Mouse (Mus musculus) liver, embryonic 12.5 days (tissue): ENCODE measurements around the gene Col19a1. TPM values are rescaled to one million over a fixed set of nuclear protein-coding genes. Genes with fewer than 3 reads are reported as not detected.

Experiments used
- ATAC-seq: fragments of 200-750 bp; cut with Nextera tagmentation; 2 replicates; pipeline ENCODE4 v1.8.0; 2017; ENCODE audit warnings: moderate number of reproducible peaks, mild to moderate bottlenecking, moderate library complexity
- H3K27ac ChIP-seq: fragments of 300-500 bp; sonication (generic); 2 replicates; pipeline ENCODE4 v1.5.1; 2016; ENCODE audit warnings: mild to moderate bottlenecking
- H3K27me3 ChIP-seq: fragments of 300-500 bp; sonication (generic); replicated peaks from 2 replicates; pipeline ENCODE4 v1.6.1; 2016; ENCODE audit warnings: mild to moderate bottlenecking, moderate library complexity
- H3K36me3 ChIP-seq: fragments of 300-500 bp; sonication (generic); 2 replicates; pipeline ENCODE4 v1.6.1; 2016; ENCODE audit warnings: mild to moderate bottlenecking, moderate library complexity
- H3K4me1 ChIP-seq: fragments of 300-500 bp; sonication (generic); 2 replicates; pipeline ENCODE4 v1.6.1; 2016
- H3K4me2 ChIP-seq: fragments of 300-500 bp; sonication (generic); 2 replicates; pipeline ENCODE4 v1.6.1; 2016; ENCODE audit warnings: mild to moderate bottlenecking, moderate library complexity
- H3K4me3 ChIP-seq: fragments of 300-500 bp; sonication (generic); 2 replicates; pipeline ENCODE4 v1.5.1; 2016; ENCODE audit warnings: mild to moderate bottlenecking, moderate library complexity
- H3K9ac ChIP-seq: fragments of 300-500 bp; sonication (generic); 2 replicates; pipeline ENCODE4 v1.6.1; 2016; ENCODE audit warnings: mild to moderate bottlenecking, moderate library complexity
- H3K9me3 ChIP-seq: fragments of 300-500 bp; sonication (generic); replicated peaks from 2 replicates; pipeline ENCODE4 v1.6.1; 2016; ENCODE audit warnings: mild to moderate bottlenecking, moderate library complexity
- WGBS: fragments of 180-500 bp; shearing (Covaris S2); methylation state at CpG from one replicate; pipeline ENCODE4 v1.1.7; 2016; ENCODE audit not compliant: insufficient replicate concordance; 5-methylcytosine and 5-hydroxymethylcytosine counted together
- polyA plus RNA-seq: library from polyadenylated mRNA; unstranded; fragments of >200 nt; fragmentation: Nextera tagmentation; extraction: Ambion mirVana; gene quantifications from 2 replicates; pipeline ENCODE4 v1.2.1, GENCODE M21; 2016

The Col19a1 gene
- polyA plus RNA-seq, 1 experiment from 2014 or later: not detected

DNA sequence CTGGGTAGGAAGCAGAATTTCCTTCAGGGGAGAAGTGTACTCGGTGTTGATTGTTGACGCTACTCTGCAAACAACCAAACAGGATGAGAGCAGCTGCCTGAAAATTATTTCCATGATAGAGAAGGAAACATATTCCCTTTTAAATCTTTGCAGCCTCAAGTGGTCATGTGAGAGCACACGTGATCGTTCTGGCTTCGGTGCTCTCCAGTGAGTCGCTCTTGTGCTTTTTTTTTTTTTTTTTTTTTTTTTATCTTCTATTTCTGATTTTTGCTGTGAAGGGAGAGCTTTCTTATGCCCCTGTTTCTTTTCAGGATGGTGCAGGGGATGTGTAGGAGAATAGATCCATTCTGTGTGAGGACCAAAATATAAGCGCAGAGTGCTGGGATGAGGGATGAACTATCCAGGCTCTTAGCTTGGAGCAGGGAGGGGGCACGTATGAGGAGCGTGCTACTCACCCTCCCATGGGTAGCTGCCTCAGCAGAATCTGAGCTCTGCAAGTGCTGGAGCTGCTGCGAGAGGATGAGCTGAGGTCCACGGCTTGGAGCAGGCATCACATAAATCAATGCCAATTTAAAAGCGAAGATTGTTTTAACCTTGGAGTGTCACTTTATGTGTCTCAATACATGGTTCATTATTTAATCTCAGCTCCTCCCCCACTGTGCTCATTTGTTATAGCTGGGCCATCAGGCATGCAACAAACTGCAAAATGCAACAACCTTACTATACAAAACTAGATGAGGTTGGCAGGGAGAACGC, 237.6 kb downstream of the Col19a1 start:
- no peak overlapping the region for H3K9ac ChIP-seq
- H3K27me3 ChIP-seq: no peaks in the 10 kb centered on the region
- no peaks in the 10 kb centered on the region for H3K4me1 ChIP-seq
- no peaks in the 10 kb centered on the region for H3K9me3 ChIP-seq
- H3K4me2 ChIP-seq: no peak overlapping the region
- H3K27ac ChIP-seq: no peak overlapping the region
- no peak overlapping the region for H3K4me3 ChIP-seq
- no peak for ATAC-seq
- 75% methylated on average over 13 of the region's 13 CpGs for WGBS
- no peaks in the 10 kb centered on the region for H3K36me3 ChIP-seq

DNA sequence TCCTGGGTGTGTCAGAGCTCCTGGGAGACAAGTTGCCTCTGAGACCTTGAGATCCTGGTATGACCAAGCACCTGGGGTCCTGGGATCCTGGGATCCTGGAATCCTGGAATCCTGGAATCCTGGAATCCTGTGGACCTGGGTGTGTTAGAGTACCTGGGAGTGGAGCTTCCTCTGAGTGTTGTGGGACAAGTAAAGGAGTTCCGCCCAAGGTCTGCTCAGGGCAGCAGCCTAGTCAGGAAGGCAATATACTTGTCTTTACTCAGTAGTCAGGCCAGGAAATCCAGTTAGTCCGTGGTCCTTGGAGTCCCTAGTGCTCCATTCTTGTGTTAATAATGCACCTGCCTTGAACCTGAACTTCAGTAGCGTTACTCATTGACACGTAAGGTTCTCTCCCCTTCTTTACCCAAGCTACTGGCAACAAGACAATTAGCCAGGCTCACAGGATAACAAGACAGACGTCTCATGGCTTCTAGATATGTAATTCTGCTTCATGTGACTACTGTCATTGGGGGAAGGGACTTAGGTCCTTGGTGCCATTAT, 239.6 kb downstream of the Col19a1 start:
- Histone ChIP-seq H3K9ac (no peak overlapping the region), H3K27ac (no peak overlapping the region), H3K36me3 (no peaks in the 10 kb centered on the region), H3K4me1 (no peaks in the 10 kb centered on the region), H3K9me3 (no peaks in the 10 kb centered on the region), H3K4me3 (no peak overlapping the region), H3K4me2 (no peak overlapping the region), H3K27me3 (no peaks in the 10 kb centered on the region)
- ATAC-seq: no peak
- WGBS: 55% methylated on average over 5 of the region's 5 CpGs

DNA sequence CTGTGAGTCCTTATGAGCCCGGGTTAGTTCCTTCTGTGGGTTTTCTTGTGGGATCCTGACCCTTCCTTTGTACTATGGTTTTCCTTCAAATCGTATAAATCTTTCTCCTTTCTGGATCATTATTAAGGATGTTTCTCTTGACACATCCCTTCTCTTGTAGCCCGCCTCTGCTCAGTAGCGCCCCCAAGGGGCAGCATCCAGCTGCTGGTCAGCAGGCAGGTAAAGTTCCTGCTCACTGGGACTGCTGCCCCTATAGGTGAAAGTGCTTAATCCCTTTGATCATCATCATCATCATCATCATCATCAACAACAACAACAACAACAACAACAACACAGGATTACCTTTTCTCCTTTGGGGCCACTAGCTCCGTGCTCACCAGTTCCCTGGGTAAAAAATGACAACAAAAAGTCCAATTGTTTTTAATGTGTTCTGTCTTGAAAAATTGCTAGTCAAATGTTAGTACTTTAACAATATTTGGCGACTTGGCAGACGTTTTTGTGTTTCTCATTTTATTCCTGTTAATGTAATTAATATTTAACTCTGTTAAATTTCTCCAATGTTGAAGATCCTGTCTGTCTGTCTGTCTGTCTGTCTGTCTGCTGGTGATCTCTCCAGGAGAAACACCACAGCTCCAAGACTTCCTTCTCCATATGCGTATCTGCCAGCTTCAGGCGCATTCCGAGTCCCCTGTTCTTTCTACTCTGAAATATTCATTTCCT, 249.6 kb downstream of the Col19a1 start:
- ATAC-seq: no peak
- H3K4me1 ChIP-seq: no peaks in the 10 kb centered on the region
- no peaks in the 10 kb centered on the region for H3K36me3 ChIP-seq
- H3K4me3 ChIP-seq: no peak overlapping the region
- no peaks in the 10 kb centered on the region for H3K9me3 ChIP-seq
- H3K27ac ChIP-seq: no peak overlapping the region
- no peaks in the 10 kb centered on the region for H3K27me3 ChIP-seq
- whole genome bisulfite sequencing: 61% methylated on average over 10 of the region's 10 CpGs
- H3K4me2 ChIP-seq: no peak overlapping the region
- no peak overlapping the region for H3K9ac ChIP-seq

DNA sequence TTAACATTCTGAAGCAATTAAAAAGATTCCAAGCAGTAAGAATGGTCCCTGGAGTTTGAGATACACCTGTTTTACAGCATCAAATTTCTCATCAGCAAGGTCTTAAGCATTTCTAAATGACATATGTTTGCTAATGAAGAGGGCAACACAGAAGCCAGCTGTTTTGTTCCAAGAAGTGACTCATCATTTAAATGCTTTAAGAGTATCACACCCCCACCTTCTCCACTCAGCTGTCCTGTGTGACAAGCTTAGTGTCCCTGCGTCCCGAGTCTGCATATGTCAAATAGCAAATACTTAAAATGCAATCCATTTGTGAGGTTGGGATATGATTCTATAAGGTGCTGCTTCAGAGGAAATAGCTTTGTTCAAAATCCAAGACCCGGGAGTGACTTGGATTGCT, 251.2 kb downstream of the Col19a1 start:
- H3K9me3 ChIP-seq: no peaks in the 10 kb centered on the region
- H3K4me2 ChIP-seq: no peak overlapping the region
- 64% methylated on average over 3 of the region's 3 CpGs for WGBS
- no peak overlapping the region for H3K27ac ChIP-seq
- ATAC-seq: no peak
- no peak overlapping the region for H3K9ac ChIP-seq
- no peaks in the 10 kb centered on the region for H3K27me3 ChIP-seq
- no peaks in the 10 kb centered on the region for H3K4me1 ChIP-seq
- H3K36me3 ChIP-seq: no peaks in the 10 kb centered on the region
- H3K4me3 ChIP-seq: no peak overlapping the region

DNA sequence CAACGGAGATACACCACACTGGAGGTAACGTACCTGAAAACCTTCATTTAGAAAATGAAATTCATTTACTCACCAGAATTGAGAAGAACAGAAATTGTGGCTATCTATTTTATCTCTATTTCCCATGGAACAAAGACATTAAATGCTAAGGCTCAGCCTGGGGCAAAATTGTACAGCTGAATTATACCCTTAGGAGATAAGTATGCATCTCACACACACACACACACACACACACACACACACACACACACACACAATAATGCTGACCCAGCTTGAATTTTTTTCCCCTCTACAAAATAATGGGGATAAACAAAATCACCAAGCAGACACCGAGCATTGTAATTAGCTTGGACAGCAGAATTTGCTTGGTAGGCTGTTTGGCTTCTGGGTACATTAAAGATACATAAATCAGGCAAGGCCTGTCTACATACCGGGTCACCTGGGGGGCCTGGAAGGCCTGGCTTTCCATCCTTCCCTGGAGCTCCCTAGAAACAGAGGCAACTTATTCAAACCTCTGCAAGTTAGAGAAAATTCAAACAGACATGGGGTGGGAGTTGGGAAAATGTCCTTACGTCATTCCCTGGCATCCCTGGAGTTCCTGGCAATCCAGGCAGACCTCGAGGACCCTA, 270.2 kb downstream of the Col19a1 start:
- Histone ChIP-seq H3K9ac (no peak overlapping the region), H3K36me3 (no peaks in the 10 kb centered on the region), H3K4me1 (no peaks in the 10 kb centered on the region), H3K27me3 (no peaks in the 10 kb centered on the region), H3K9me3 (0 out of 2 replicates have a peak, but pooled peaks cover 3% of the 10 kb centered on the region), H3K27ac (no peak overlapping the region), H3K4me3 (no peak overlapping the region), H3K4me2 (no peak overlapping the region)
- WGBS: 66% methylated on average over 6 of the region's 6 CpGs
- ATAC-seq: no peak

DNA sequence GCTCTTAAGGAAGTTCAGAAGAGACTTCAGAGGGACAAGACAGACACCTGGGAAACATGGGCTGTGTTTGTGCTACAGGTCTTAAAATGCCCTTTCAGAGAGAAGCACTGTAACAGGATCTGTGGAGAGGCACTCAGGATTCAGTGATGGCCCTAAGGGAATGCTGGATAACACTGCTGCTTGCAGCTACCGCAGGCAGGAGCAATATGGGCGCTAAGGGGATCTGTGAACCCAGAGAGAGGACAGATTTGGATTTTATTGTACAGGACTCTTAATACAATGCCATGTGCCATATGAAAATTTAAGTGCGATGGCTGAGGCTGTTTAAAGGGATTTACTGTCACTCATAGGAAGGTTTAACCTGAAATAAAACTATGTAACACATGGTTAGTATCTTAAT, 270.8 kb downstream of the Col19a1 start:
- H3K27ac ChIP-seq: no peak overlapping the region
- 0 out of 2 replicates have a peak, but pooled peaks cover 5% of the 10 kb centered on the region for H3K9me3 ChIP-seq
- no peak overlapping the region for H3K4me2 ChIP-seq
- no peak overlapping the region for H3K9ac ChIP-seq
- H3K27me3 ChIP-seq: no peaks in the 10 kb centered on the region
- H3K4me3 ChIP-seq: no peak overlapping the region
- WGBS: 55% methylated on average over 3 of the region's 3 CpGs
- no peaks in the 10 kb centered on the region for H3K36me3 ChIP-seq
- H3K4me1 ChIP-seq: no peaks in the 10 kb centered on the region
- ATAC-seq: no peak

DNA sequence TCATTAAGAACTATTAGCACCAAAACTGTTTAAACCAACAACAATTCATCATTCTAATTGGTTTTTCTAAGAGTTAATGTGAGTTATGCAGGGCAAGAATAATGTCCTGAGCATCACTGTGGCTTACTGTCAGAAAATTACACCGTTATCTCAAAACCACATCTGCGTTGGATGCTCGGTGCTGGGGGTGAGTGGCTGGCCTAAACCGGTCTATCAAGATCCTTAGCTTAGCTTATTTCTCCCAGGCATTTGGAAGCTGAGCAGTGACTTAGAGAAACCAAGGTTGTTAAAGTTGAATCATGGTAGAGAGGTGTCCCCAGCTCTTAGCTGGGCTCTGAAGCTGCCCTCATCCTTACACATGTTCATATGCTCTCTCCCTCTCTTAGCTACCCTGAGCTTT, 276.4 kb downstream of the Col19a1 start:
- Histone ChIP-seq H3K4me1 (no peaks in the 10 kb centered on the region), H3K4me3 (no peak overlapping the region), H3K4me2 (no peak overlapping the region), H3K9ac (no peak overlapping the region), H3K9me3 (0 out of 2 replicates have a peak, but pooled peaks cover 5% of the 10 kb centered on the region), H3K27ac (no peak overlapping the region), H3K36me3 (no peaks in the 10 kb centered on the region), H3K27me3 (no peaks in the 10 kb centered on the region)
- ATAC-seq: no peak
- 53% methylated on average over 4 of the region's 4 CpGs for WGBS

DNA sequence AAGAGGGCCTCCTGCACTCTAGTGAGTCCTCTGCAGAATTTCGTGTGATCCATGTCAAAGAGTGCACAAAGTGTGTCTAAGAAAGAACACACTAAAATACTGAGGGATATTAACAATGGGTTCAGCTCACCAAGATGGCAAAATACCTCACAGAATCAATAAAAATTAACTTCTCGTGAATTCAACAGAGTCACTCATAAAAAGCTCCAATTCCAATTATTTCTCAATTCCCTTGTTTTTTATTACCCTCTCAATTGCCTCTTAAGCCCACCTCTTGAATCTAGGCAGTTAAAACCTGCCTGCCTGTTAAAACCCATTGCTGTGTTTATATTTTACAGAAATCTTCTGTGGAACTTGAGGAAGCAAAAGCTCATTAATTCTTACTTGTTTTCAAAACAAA, 277.1 kb downstream of the Col19a1 start:
- H3K9me3 ChIP-seq: 0 out of 2 replicates have a peak, but pooled peaks cover 5% of the 10 kb centered on the region
- no peak overlapping the region for H3K27ac ChIP-seq
- no peak overlapping the region for H3K4me3 ChIP-seq
- no peaks in the 10 kb centered on the region for H3K4me1 ChIP-seq
- no peaks in the 10 kb centered on the region for H3K36me3 ChIP-seq
- WGBS: 44% methylated on average over 2 of the region's 2 CpGs
- H3K27me3 ChIP-seq: no peaks in the 10 kb centered on the region
- ATAC-seq: no peak
- no peak overlapping the region for H3K9ac ChIP-seq
- H3K4me2 ChIP-seq: no peak overlapping the region

DNA sequence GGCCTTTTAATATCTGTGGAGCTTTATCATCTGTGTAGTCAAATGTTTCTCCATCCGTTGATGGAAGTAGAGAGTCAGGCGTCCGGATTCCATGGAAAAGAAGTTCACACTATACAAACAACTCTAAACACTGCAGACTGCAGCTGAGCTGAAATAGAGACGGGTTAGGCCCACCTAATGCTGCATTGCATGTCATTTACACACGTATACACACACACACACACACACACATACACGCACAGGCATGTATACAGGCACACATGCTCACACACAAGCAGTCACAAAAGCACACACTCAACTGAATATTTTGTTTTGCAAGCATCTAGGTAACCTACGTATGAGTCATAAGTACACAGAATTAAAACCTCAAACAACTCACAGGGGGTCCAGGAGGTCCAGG, 284.2 kb downstream of the Col19a1 start:
- ATAC-seq: no peak
- Histone ChIP-seq H3K4me2 (no peak overlapping the region), H3K4me3 (no peak overlapping the region), H3K27ac (no peak overlapping the region), H3K9me3 (no peaks in the 10 kb centered on the region), H3K27me3 (no peaks in the 10 kb centered on the region), H3K9ac (no peak overlapping the region), H3K36me3 (no peaks in the 10 kb centered on the region), H3K4me1 (no peaks in the 10 kb centered on the region)
- WGBS: 73% methylated on average over 7 of the region's 7 CpGs

DNA sequence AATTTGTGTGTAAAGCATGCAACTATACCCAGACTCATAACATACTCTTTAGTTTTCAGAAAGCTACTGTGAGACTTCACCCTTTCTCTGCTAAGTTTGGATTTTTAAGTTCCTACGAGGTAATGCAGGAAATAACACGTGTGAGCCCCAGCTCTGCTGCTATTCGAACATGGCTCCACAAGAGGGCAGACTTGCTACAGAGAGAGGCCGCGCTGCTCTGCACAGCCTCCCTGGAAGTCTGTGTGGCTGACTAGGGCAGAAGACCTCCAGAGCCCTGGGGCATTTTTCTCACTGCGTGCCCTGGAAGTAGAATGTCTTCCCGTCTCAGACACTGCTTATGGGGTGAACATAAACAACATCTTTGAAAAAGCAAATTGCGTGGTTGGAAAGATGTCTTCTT, 284.6 kb downstream of the Col19a1 start:
- Histone ChIP-seq H3K36me3 (no peaks in the 10 kb centered on the region), H3K27me3 (no peaks in the 10 kb centered on the region), H3K4me1 (no peaks in the 10 kb centered on the region), H3K4me2 (no peak overlapping the region), H3K4me3 (no peak overlapping the region), H3K9ac (no peak overlapping the region), H3K27ac (no peak overlapping the region), H3K9me3 (no peaks in the 10 kb centered on the region)
- WGBS: 12% methylated on average over 8 of the region's 8 CpGs
- no peak for ATAC-seq

DNA sequence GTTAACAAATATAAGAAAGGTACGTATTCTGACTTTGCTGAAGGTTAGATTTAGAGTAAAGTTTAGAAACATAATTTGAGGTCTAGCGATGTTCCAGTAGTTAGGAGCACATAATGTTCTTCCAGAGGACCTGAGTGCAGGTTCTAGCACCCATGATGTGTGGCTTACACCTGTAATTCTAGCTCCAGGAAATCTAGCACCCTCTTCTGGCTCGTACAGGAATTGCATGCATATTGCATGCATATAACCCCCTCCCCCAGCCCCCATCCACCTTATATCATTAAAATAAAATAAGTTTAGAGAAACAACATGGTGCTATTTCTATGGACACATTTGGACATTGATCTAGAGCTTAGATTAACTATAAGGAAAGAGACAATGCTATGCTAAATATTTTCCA, 286.6 kb downstream of the Col19a1 start:
- ATAC-seq: no peak
- no peak overlapping the region for H3K4me3 ChIP-seq
- no peak overlapping the region for H3K27ac ChIP-seq
- no peak overlapping the region for H3K4me2 ChIP-seq
- no peaks in the 10 kb centered on the region for H3K9me3 ChIP-seq
- no peaks in the 10 kb centered on the region for H3K27me3 ChIP-seq
- no peaks in the 10 kb centered on the region for H3K36me3 ChIP-seq
- H3K9ac ChIP-seq: no peak overlapping the region
- no peaks in the 10 kb centered on the region for H3K4me1 ChIP-seq
- WGBS: 66% methylated on average over 3 of the region's 3 CpGs
